Comparison of ENCODE assay signal across 8 mouse cellular contexts in genomic region chr15:99584407-99585202, GRCm38 (mm10). TPM values are rescaled to one million over a fixed set of nuclear protein-coding genes. Genes with fewer than 3 reads are reported as not detected.
DNase-seq lines count a peak whose midpoint lies in the region; ATAC-seq and TF ChIP-seq lines count a peak whose summit lies in the region.

No protein-coding gene starts in this region.

- peak overlapping the region; percentile 51 for H3K4me2 ChIP-seq in embryonic facial prominence, embryonic 12.5 days (replicated peaks)

- peak overlapping the region; percentile 63 for H3K4me3 ChIP-seq in gastrocnemius, adult 2 months
- H3K4me3 ChIP-seq in embryonic facial prominence, embryonic 12.5 days: peak overlapping the region; percentile 31

- H3K9ac ChIP-seq in embryonic facial prominence, embryonic 12.5 days: 0 out of 2 replicates have a peak overlapping the region, but pooled peaks have one; percentile 11

- WGBS in embryonic facial prominence, embryonic 12.5 days: 1% methylated on average over 24 of the region's 24 CpGs

- peak; percentile 64; the same call in 1 of the 2 replicates for ATAC-seq in embryonic facial prominence, embryonic 12.5 days (ENCODE audit: insufficient number of reproducible peaks, insufficient read depth, low FRiP score, low TSS enrichment)
- ATAC-seq in inflammation-experienced regulatory T-cells, adult 6 months: no peak

- intact Hi-C loops in gastrocnemius, adult 2 months (cut with DNase I): no loop called here

- H3K4me1 ChIP-seq in embryonic facial prominence, embryonic 12.5 days: peaks cover 16% of the 10 kb centered on the region

- DNase-seq in gastrocnemius, adult 2 months: peak; percentile 42
- no peak for DNase-seq in gastrocnemius, postnatal 25 days
- DNase-seq in kidney, postnatal 10 days: peak; percentile 34
- DNase-seq in lung, postnatal 4 days: peak; percentile 55 to 71
- no peak for DNase-seq in spleen, adult 18-20 months
- no peak for DNase-seq in cerebellum, adult 11-12 months

- H3K9me3 ChIP-seq in embryonic facial prominence, embryonic 12.5 days: no peaks in the 10 kb centered on the region

- no peak overlapping the region for H3K27ac ChIP-seq in gastrocnemius, adult 2 months
- H3K27ac ChIP-seq in embryonic facial prominence, embryonic 12.5 days: no peak overlapping the region

- H3K27me3 ChIP-seq in embryonic facial prominence, embryonic 12.5 days: peaks cover 97% of the 10 kb centered on the region

- no peak for TF ChIP-seq CTCF in gastrocnemius, adult 2 months (IDR thresholded peaks at IDR 0.05)

- H3K36me3 ChIP-seq in embryonic facial prominence, embryonic 12.5 days: no peaks in the 10 kb centered on the region

RNA-seq across cellular contexts. Expression of gene Aqp2, which starts 5.8 kb away (rescaled TPM):
- total RNA-seq in gastrocnemius, adult 2 months (2021): not detected
- total RNA-seq in gastrocnemius, postnatal 25 days (2021): not detected
- polyA plus RNA-seq in embryonic facial prominence, embryonic 12.5 days (2016; fragmentation: Nextera tagmentation; extraction: Ambion mirVana): not detected in 2 replicates
- not detected for polyA plus RNA-seq in inflammation-experienced regulatory T-cells, adult 6 months (2017; shearing (Covaris generic))

RNA-seq across cellular contexts. Expression of gene Aqp5, which starts 6.0 kb away (rescaled TPM):
- total RNA-seq in gastrocnemius, adult 2 months (2021): not detected
- not detected for total RNA-seq in gastrocnemius, postnatal 25 days (2021)
- polyA plus RNA-seq in embryonic facial prominence, embryonic 12.5 days (2016; fragmentation: Nextera tagmentation; extraction: Ambion mirVana): 0.33 TPM in 1 of 2 replicates, not detected in the other
- not detected for polyA plus RNA-seq in inflammation-experienced regulatory T-cells, adult 6 months (2017; shearing (Covaris generic))

RNA-seq across cellular contexts. Expression of gene Aqp6, which starts 16.6 kb away (rescaled TPM):
- total RNA-seq in gastrocnemius, adult 2 months (2021): not detected
- total RNA-seq in gastrocnemius, postnatal 25 days (2021): not detected
- 0.08 TPM in 1 of 2 replicates, not detected in the other for polyA plus RNA-seq in embryonic facial prominence, embryonic 12.5 days (2016; fragmentation: Nextera tagmentation; extraction: Ambion mirVana)
- not detected for polyA plus RNA-seq in inflammation-experienced regulatory T-cells, adult 6 months (2017; shearing (Covaris generic))

RNA-seq across cellular contexts. Expression of gene Faim2, which starts 56.6 kb away (rescaled TPM):
- total RNA-seq in gastrocnemius, adult 2 months (2021): under 1 TPM in 1 of 2 experiments, not detected in 1; 0.75 TPM
- total RNA-seq in gastrocnemius, postnatal 25 days (2021): under 1 TPM; 0.13 to 0.20 TPM
- 0.36 and 1.0 TPM in 2 replicates for polyA plus RNA-seq in embryonic facial prominence, embryonic 12.5 days (2016; fragmentation: Nextera tagmentation; extraction: Ambion mirVana)
- polyA plus RNA-seq in inflammation-experienced regulatory T-cells, adult 6 months (2017; shearing (Covaris generic)): under 1 TPM in 2 of 3 experiments, not detected in 1; 0.03 to 0.15 TPM

Comparison
In these comparisons a context has a peak if more than half of its experiments do, and no peak if none do; other contexts are left out.
1. DNase-seq: peak in gastrocnemius, adult 2 months (single experiment), kidney, postnatal 10 days (single experiment) and lung, postnatal 4 days (2 of 2); none in gastrocnemius, postnatal 25 days (single experiment), spleen, adult 18-20 months (0 of 2) and cerebellum, adult 11-12 months (single experiment).